In genomic region chr13:109117210-109117791, GRCm38 (mm10) we compare ENCODE assay signal across 8 mouse cellular contexts.
A peak's percentile ranks its signal among the peaks of the same experiment; 100 is the strongest.
DNase-seq lines count a peak whose midpoint lies in the region; ATAC-seq and TF ChIP-seq lines count a peak whose summit lies in the region.
"Had no signal": no experiment of that assay in that cellular context is flagged by ENCODE, and none has a peak within 500 bp of the region (broad histone marks: within the 10 kb centered on the region; RNA-seq: fewer than 3 reads in every experiment).

No protein-coding gene starts in this region.

- peak; percentile 41 for ATAC-seq in forebrain, embryonic 15.5 days (replicated peaks)
- ATAC-seq in activated CD4-positive, CD25-positive, alpha-beta regulatory T cell, adult 4 months, result no peak

- TF ChIP-seq POLR2A in olfactory bulb, adult 2 months (IDR thresholded peaks at IDR 0.05; ENCODE audit: insufficient read depth, low read depth, low read length), result no peak

- no peak for TF ChIP-seq CTCF in olfactory bulb, adult 2 months (IDR thresholded peaks at IDR 0.05; ENCODE audit: insufficient read depth, low read depth, low read length)

- H3K4me1 ChIP-seq in forebrain, embryonic 15.5 days, result peaks cover 16% of the 10 kb centered on the region
- peaks cover 10% of the 10 kb centered on the region; the same call in 1 of the 2 replicates for H3K4me1 ChIP-seq in olfactory bulb, adult 2 months (ENCODE audit: control insufficient read depth, insufficient read depth, low read length)

- peak overlapping the region; percentile 95 for H3K4me2 ChIP-seq in forebrain, embryonic 15.5 days (replicated peaks)

- 10% methylated on average over 14 of the region's 14 CpGs for WGBS in forebrain, embryonic 15.5 days
- WGBS in olfactory bulb, adult 2 months, result 6% methylated on average over 14 of the region's 14 CpGs

- peak overlapping the region; percentile 70; the same call in 1 of the 2 replicates for H3K9ac ChIP-seq in forebrain, embryonic 15.5 days (replicated peaks)

- H3K4me3 ChIP-seq in forebrain, embryonic 15.5 days, result peak overlapping the region; percentile 64
- H3K4me3 ChIP-seq in olfactory bulb, adult 2 months (ENCODE audit: insufficient read depth, low read depth, low read length), result peak overlapping the region; percentile 88
- H3K4me3 ChIP-seq: myocyte had no signal

- peak; percentile 9 for DNase-seq in R1 (ENCODE audit: low read depth, low spot score)
- DNase-seq in cerebellum, adult 11-12 months, result peak; percentile 74
- peak; percentile 27 to 31 for DNase-seq in layer of hippocampus, postnatal 36 days
- DNase-seq in ovary, postnatal 10 days (ENCODE audit: low spot score), result no peak

- no peaks in the 10 kb centered on the region for H3K36me3 ChIP-seq in forebrain, embryonic 15.5 days

- no peaks in the 10 kb centered on the region for H3K9me3 ChIP-seq in forebrain, embryonic 15.5 days

- peaks cover 5% of the 10 kb centered on the region; the same call in 1 of the 2 replicates for H3K27me3 ChIP-seq in forebrain, embryonic 15.5 days

- H3K27ac ChIP-seq in forebrain, embryonic 15.5 days (replicated peaks), result no peak overlapping the region
- peak overlapping the region; percentile 56; the same call in 1 of the 2 replicates for H3K27ac ChIP-seq in olfactory bulb, adult 2 months (ENCODE audit: insufficient read depth, low read depth, low read length)
